In the genomic region with DNA sequence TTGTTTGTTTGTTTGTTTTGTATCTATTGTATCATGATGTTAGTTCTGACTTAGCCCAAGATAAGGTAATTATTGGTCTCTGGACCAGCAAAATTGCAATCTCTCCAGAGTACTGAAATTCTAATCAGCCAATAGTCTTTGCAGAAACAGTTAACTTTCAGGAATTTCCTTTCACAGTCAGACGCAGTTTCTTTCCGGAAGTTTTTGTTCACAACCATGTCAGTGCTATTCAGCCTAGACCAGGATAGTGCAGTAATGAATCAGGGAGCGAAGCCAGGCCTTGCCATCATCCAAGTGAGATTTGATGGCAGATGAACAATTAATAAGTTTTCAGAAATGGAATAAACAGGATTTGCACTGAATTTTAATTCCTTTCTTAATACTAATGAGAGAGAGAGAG, we compare ENCODE assay signal across 8 mouse cellular contexts. TPM values are rescaled to one million over a fixed set of nuclear protein-coding genes. Genes with fewer than 3 reads are reported as not detected.
DNase-seq lines count a peak whose midpoint lies in the region; ATAC-seq lines count a peak whose summit lies in the region.

No protein-coding gene starts in this region.

- ATAC-seq in embryonic facial prominence, embryonic 12.5 days (ENCODE audit: insufficient number of reproducible peaks, insufficient read depth, low FRiP score, low TSS enrichment): no peak
- ATAC-seq in intestine, embryonic 14.5 days (replicated peaks; ENCODE audit: low FRiP score, low TSS enrichment, low read depth): no peak

- no peaks in the 10 kb centered on the region for H3K9me3 ChIP-seq in embryonic facial prominence, embryonic 12.5 days
- H3K9me3 ChIP-seq in intestine, embryonic 14.5 days (ENCODE audit: control insufficient read depth, low read length): no peaks in the 10 kb centered on the region

- H3K27ac ChIP-seq in embryonic facial prominence, embryonic 12.5 days: no peak overlapping the region
- 0 out of 2 replicates have a peak overlapping the region, but pooled peaks have one; percentile 98 for H3K27ac ChIP-seq in intestine, embryonic 14.5 days (ENCODE audit: low read depth)
- H3K27ac ChIP-seq in macrophage: peak overlapping the region; percentile 94

- no peak overlapping the region for H3K9ac ChIP-seq in embryonic facial prominence, embryonic 12.5 days
- 0 out of 2 replicates have a peak overlapping the region, but pooled peaks have one; percentile 90 for H3K9ac ChIP-seq in intestine, embryonic 14.5 days (ENCODE audit: low read length)

- no peaks in the 10 kb centered on the region for H3K4me1 ChIP-seq in embryonic facial prominence, embryonic 12.5 days
- peaks cover 4% of the 10 kb centered on the region; the same call in 1 of the 2 replicates for H3K4me1 ChIP-seq in intestine, embryonic 14.5 days (replicated peaks; ENCODE audit: control insufficient read depth, insufficient read depth, low read length)

- peaks cover 14% of the 10 kb centered on the region for H3K79me2 ChIP-seq in macrophage (ENCODE audit: inconsistent target)

- WGBS in embryonic facial prominence, embryonic 12.5 days: 50% methylated on average over 3 of the region's 3 CpGs
- 39% methylated on average over 3 of the region's 3 CpGs for WGBS in intestine, embryonic 14.5 days
- 36% methylated on average over 3 of the region's 3 CpGs for WGBS in macrophage (ENCODE audit: missing documents)

- H3K4me3 ChIP-seq in embryonic facial prominence, embryonic 12.5 days: 0 out of 2 replicates have a peak overlapping the region, but pooled peaks have one; percentile 59
- peak overlapping the region; percentile 57; the same call in 1 of the 2 replicates for H3K4me3 ChIP-seq in intestine, embryonic 14.5 days (ENCODE audit: low read depth, low read length)
- H3K4me3 ChIP-seq in macrophage (ENCODE audit: inconsistent target): peak overlapping the region; percentile 89

- H3K36me3 ChIP-seq in embryonic facial prominence, embryonic 12.5 days: peaks cover 4% of the 10 kb centered on the region
- peaks cover 19% of the 10 kb centered on the region for H3K36me3 ChIP-seq in intestine, embryonic 14.5 days (ENCODE audit: control insufficient read depth, insufficient read depth, low read length)
- H3K36me3 ChIP-seq in macrophage (ENCODE audit: inconsistent target): peaks cover 17% of the 10 kb centered on the region

- H3K27me3 ChIP-seq in embryonic facial prominence, embryonic 12.5 days: no peaks in the 10 kb centered on the region
- H3K27me3 ChIP-seq in intestine, embryonic 14.5 days (replicated peaks; ENCODE audit: control insufficient read depth, insufficient read depth, low read length): no peaks in the 10 kb centered on the region

- peak; percentile 52 for DNase-seq in heart, adult 8-10 months (ENCODE audit: low spot score)
- no peak for DNase-seq in heart, adult 11 months
- DNase-seq in intestine, embryonic 14.5 days (ENCODE audit: low spot score): no peak
- DNase-seq in cerebellum, adult 11 months: no peak
- DNase-seq in cerebellum, postnatal 25 days: no peak
- DNase-seq in layer of hippocampus, postnatal 10 days (ENCODE audit: low spot score in 2 of 2): no peak

- peak overlapping the region; percentile 41 for H3K4me2 ChIP-seq in embryonic facial prominence, embryonic 12.5 days (replicated peaks)
- H3K4me2 ChIP-seq in intestine, embryonic 14.5 days (ENCODE audit: low read length): peak overlapping the region; percentile 71

RNA-seq across cellular contexts. Expression of gene Cr1l, which starts 0.7 kb away (rescaled TPM):
- total RNA-seq in heart, adult 8-10 months (2022): 10 to 100 TPM; 62.8 to 70.8 (median 66.0) TPM
- polyA plus RNA-seq in embryonic facial prominence, embryonic 12.5 days (2016; fragmentation: Nextera tagmentation; extraction: Ambion mirVana): 46.5 and 50.5 TPM in 2 replicates
- polyA plus RNA-seq in intestine, embryonic 14.5 days (2014; fragmentation: Nextera tagmentation; extraction: Ambion mirVana): 64.0 and 66.1 TPM in 2 replicates
- total RNA-seq in macrophage (2018; cell fraction: chromatin; rRNA removed): 100 to 1,000 TPM in 8 of 26 experiments, 10 to 100 TPM in 18; 59.9 to 220 (median 94.2) TPM
- 100 to 1,000 TPM in 2 of 26 experiments, 10 to 100 TPM in 24; 73.4 to 104 (median 83.4) TPM for total RNA-seq in macrophage (2018; cell fraction: cytosol; rRNA removed)
- 100 to 1,000 TPM in 15 of 26 experiments, 10 to 100 TPM in 11; 59.0 to 206 (median 106) TPM for total RNA-seq in macrophage (2018; cell fraction: nucleus; rRNA removed)
- polyA plus RNA-seq in macrophage (2018): 103 to 129 TPM (median 106 TPM) in 3 replicates
- 10 to 100 TPM; 35.9 to 39.0 TPM for total RNA-seq in layer of hippocampus, postnatal 10 days (2021)

RNA-seq across cellular contexts. Expression of gene Cd46, which starts 40.0 kb away (rescaled TPM):
- total RNA-seq in heart, adult 8-10 months (2022): 1 to 10 TPM in 3 of 4 experiments, under 1 TPM in 1; 0.46 to 1.3 (median 1.0) TPM
- 1.3 and 1.6 TPM in 2 replicates for polyA plus RNA-seq in embryonic facial prominence, embryonic 12.5 days (2016; fragmentation: Nextera tagmentation; extraction: Ambion mirVana)
- polyA plus RNA-seq in intestine, embryonic 14.5 days (2014; fragmentation: Nextera tagmentation; extraction: Ambion mirVana): 1.0 and 1.4 TPM in 2 replicates
- total RNA-seq in macrophage (2018; cell fraction: chromatin; rRNA removed): 10 to 100 TPM in 1 of 26 experiments, 1 to 10 TPM in 23, under 1 TPM in 2; 0.34 to 10.8 (median 5.4) TPM
- under 1 TPM; 0.03 to 0.63 (median 0.12) TPM for total RNA-seq in macrophage (2018; cell fraction: cytosol; rRNA removed)
- 1 to 10 TPM in 22 of 26 experiments, under 1 TPM in 4; 0.29 to 6.0 (median 2.7) TPM for total RNA-seq in macrophage (2018; cell fraction: nucleus; rRNA removed)
- 0.09 to 0.36 TPM (median 0.27 TPM) in 3 replicates for polyA plus RNA-seq in macrophage (2018)
- total RNA-seq in layer of hippocampus, postnatal 10 days (2021): 1 to 10 TPM; 4.2 to 5.7 TPM

RNA-seq across cellular contexts. Expression of gene Cr2, which starts 44.4 kb away (rescaled TPM):
- under 1 TPM in 3 of 4 experiments, not detected in 1; 0.09 to 0.29 (median 0.27) TPM for total RNA-seq in heart, adult 8-10 months (2022)
- 0.22 and 0.29 TPM in 2 replicates for polyA plus RNA-seq in embryonic facial prominence, embryonic 12.5 days (2016; fragmentation: Nextera tagmentation; extraction: Ambion mirVana)
- 0.30 and 0.32 TPM in 2 replicates for polyA plus RNA-seq in intestine, embryonic 14.5 days (2014; fragmentation: Nextera tagmentation; extraction: Ambion mirVana)
- not detected for total RNA-seq in macrophage (2018; cell fraction: chromatin; rRNA removed)
- not detected for total RNA-seq in macrophage (2018; cell fraction: cytosol; rRNA removed)
- total RNA-seq in macrophage (2018; cell fraction: nucleus; rRNA removed): not detected
- not detected in 3 replicates for polyA plus RNA-seq in macrophage (2018)
- 1 to 10 TPM; 2.1 to 2.7 TPM for total RNA-seq in layer of hippocampus, postnatal 10 days (2021)
